Mouse (Mus musculus) heart, embryonic 14.5 days (tissue): ENCODE measurements around the gene Emg1. TPM values are rescaled to one million over a fixed set of nuclear protein-coding genes. Genes with fewer than 3 reads are reported as not detected.
"Not testable (repeated sequence)": the region's sequence is repeated elsewhere in the genome, so short reads cannot be mapped to it uniquely, and the experiment has no call there.

Source experiments
- ATAC-seq: fragments of 200-750 bp; cut with Nextera tagmentation; 2 replicates; pipeline ENCODE4 v1.8.0; 2017; ENCODE audit warnings: low read depth, moderate TSS enrichment; ENCODE audit not compliant: insufficient number of reproducible peaks, insufficient read depth, low FRiP score
- H3K27ac ChIP-seq, 2 experiments: fragments of 200-500 bp in 1 of 2; fragments of 300-500 bp in 1 of 2; sonication (generic) in 1 of 2; replicated peaks in 1 of 2; 2 replicates each; pipeline ENCODE4 v1.5.1; 2012 to 2014; ENCODE audit warnings: low read depth in 2 of 2, low read length in 2 of 2, control low read depth in 1 of 2, mild to moderate bottlenecking in 1 of 2, mixed read lengths in 1 of 2; ENCODE audit not compliant: control insufficient read depth in 1 of 2, insufficient read depth in 1 of 2
- H3K27me3 ChIP-seq: fragments of 300-500 bp; sonication (generic); 2 replicates; pipeline ENCODE4 v1.6.1; 2014; ENCODE audit warnings: mild to moderate bottlenecking, low read length, control low read depth; ENCODE audit not compliant: control insufficient read depth, insufficient read depth
- H3K36me3 ChIP-seq: fragments of 300-500 bp; sonication (generic); 2 replicates; pipeline ENCODE4 v1.6.1; 2014; ENCODE audit warnings: mild to moderate bottlenecking, control low read depth, low read length, mixed read lengths; ENCODE audit not compliant: control insufficient read depth, insufficient read depth
- H3K4me1 ChIP-seq, 2 experiments: fragments of 200-500 bp in 1 of 2; fragments of 300-500 bp in 1 of 2; sonication (generic) in 1 of 2; 2 replicates each; pipeline ENCODE4 v1.6.1; 2012 to 2014; ENCODE audit warnings: low read length in 2 of 2, control low read depth in 1 of 2, mixed read lengths in 1 of 2; ENCODE audit not compliant: control insufficient read depth in 2 of 2, insufficient read depth in 2 of 2
- H3K4me2 ChIP-seq: fragments of 300-500 bp; sonication (generic); 2 replicates; pipeline ENCODE4 v1.6.1; 2014; ENCODE audit warnings: mild to moderate bottlenecking, low read length
- H3K4me3 ChIP-seq, 2 experiments: fragments of 200-500 bp in 1 of 2; fragments of 300-500 bp in 1 of 2; sonication (generic) in 1 of 2; 2 replicates each; pipeline ENCODE4 v1.5.1; 2012 to 2014; ENCODE audit warnings: low read length in 2 of 2, mild to moderate bottlenecking in 2 of 2, control low read depth in 1 of 2, low read depth in 1 of 2, moderate library complexity in 1 of 2; ENCODE audit not compliant: control insufficient read depth in 1 of 2, insufficient read depth in 1 of 2
- H3K9ac ChIP-seq: fragments of 300-500 bp; sonication (generic); 2 replicates; pipeline ENCODE4 v1.6.1; 2014; ENCODE audit warnings: mild to moderate bottlenecking, low read length
- H3K9me3 ChIP-seq: fragments of 300-500 bp; sonication (generic); 2 replicates; pipeline ENCODE4 v1.6.1; 2016; ENCODE audit warnings: low read length, control low read depth; ENCODE audit not compliant: control insufficient read depth
- WGBS: fragments of 180-500 bp; shearing (Covaris S2); extraction: QIAGEN DNeasy Blood & Tissue Kit; methylation state at CpG from one replicate; pipeline ENCODE4 v1.1.7; 2014; 5-methylcytosine and 5-hydroxymethylcytosine counted together
- polyA plus RNA-seq: library from polyadenylated mRNA; unstranded; fragments of >200 nt; fragmentation: Nextera tagmentation; extraction: Ambion mirVana; gene quantifications from 2 replicates; pipeline ENCODE4 v1.2.1, GENCODE M21; 2014

Gene Emg1
- polyA plus RNA-seq, 1 experiment from 2014 or later: 117 TPM

DNA sequence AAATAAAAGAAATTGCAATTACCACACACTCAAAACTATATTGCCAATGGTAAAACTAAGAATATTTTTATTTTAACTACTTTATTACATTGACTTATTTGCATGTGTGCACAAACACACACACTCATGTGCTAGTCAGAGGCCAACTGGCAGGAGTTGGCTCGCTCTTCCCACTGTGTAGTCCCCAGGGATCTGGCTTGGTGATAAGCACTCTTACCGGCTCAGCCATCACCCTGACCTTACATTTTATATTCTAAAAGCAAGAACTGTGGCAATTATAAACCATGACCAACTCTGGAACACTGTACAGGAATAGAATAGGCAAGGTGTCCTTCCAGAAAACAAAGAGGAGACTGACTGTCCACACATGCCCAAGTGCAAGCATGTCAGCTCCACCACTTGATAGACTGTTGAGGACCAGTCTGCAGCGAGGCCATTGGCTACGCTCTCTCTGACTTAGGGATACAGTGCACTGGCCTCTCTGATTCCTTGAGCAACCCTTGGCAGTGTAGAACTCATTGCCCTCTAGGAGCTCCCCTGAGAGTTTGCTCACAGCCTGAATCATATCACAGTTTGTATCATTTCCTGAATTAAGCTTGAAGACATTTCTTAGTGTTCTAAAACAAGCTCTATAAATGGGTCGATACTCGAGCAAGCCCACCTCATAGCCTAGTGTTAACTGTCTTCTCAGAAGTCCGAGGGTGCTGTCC, 15.4 kb downstream of the Emg1 start:
- ATAC-seq: no peak
- Histone ChIP-seq H3K4me1 (peaks cover 14 to 20% of the 10 kb centered on the region in 2 experiments), H3K4me3 (no peak overlapping the region), H3K9ac (no peak overlapping the region), H3K27me3 (no peaks in the 10 kb centered on the region), H3K36me3 (peaks cover 30% of the 10 kb centered on the region), H3K27ac (no peak overlapping the region), H3K9me3 (no peaks in the 10 kb centered on the region), H3K4me2 (no peak overlapping the region)
- 83% methylated on average over 7 of the region's 7 CpGs for WGBS

GRCm38 (mm10) chr6:124694166-124694955, 17.6 kb downstream of the Emg1 start:
- peaks cover 12 to 20% of the 10 kb centered on the region in 2 experiments for H3K4me1 ChIP-seq
- H3K4me3 ChIP-seq: no peak overlapping the region
- no peak overlapping the region for H3K9ac ChIP-seq
- peaks cover 14% of the 10 kb centered on the region for H3K36me3 ChIP-seq
- H3K9me3 ChIP-seq: no peaks in the 10 kb centered on the region
- H3K27ac ChIP-seq: peak overlapping the region; percentile 35 to 47; a peak in 2 of 4 replicates
- H3K4me2 ChIP-seq: no peak overlapping the region
- peak; percentile 19; the same call in 1 of the 2 replicates for ATAC-seq
- H3K27me3 ChIP-seq: no peaks in the 10 kb centered on the region
- 72% methylated on average over 15 of the region's 15 CpGs for WGBS

DNA sequence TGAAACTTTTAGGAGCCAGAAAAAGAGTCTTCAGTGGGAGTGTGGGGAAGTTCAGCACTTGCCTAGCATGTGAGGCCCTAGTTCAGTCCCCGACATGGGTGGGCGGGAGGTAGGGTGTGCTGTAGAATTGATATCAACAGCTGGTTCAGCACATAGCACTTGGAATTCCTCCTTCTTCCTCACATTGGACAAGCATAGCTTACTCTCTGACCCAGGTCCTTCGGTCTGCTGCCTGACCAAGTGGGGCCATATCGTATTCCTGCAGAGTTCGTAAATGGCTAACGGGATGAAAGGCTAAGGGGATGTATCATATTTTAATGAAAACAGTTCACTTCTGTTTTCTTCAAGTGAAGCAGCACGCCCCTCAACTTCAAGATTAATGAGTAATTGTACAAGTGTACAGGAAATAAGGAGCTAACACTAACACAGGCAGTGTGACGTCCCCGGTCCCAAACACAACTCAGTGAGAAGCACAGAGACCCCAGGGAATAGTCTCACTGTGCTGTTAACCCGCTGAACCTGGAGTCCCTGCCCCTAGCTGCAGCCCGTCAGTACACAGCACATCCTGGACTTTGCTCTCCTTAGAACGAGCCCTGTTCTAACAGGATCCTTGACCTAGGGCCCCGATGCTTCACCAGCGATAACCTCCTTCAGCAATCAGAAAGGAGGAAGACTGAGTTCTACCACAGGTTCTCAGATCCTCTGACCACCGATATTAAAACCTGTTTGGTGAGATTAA, 18.6 kb downstream of the Emg1 start:
- Histone ChIP-seq H3K27ac (peak overlapping the region in 1 of 2 experiments; percentile 47; a peak in 2 of 4 replicates), H3K9ac (no peak overlapping the region), H3K27me3 (no peaks in the 10 kb centered on the region), H3K4me2 (no peak overlapping the region), H3K9me3 (no peaks in the 10 kb centered on the region), H3K4me1 (peaks cover 12 to 20% of the 10 kb centered on the region in 2 experiments), H3K36me3 (peaks cover 6% of the 10 kb centered on the region; the same call in 1 of the 2 replicates), H3K4me3 (no peak overlapping the region)
- WGBS: 70% methylated on average over 15 of the region's 15 CpGs
- no peak for ATAC-seq

DNA sequence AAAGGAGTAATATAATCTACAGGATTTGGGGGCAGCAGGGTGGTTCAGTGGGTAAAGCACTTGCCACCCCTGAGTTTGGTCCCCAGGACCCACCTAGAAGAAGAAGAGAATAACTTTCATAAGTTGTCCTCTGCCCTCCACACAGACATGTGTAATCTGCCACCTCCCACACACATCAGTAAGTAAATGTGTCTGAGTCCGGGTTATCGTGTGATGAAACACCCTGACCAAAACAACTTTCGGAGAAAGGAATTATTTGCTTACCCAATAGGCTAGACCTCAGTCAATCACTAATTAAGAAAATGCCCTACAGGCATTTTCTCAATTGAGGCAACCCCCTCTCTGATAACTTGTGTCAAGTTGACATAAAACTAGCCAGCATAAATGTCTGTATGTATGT, 21.5 kb downstream of the Emg1 start:
- WGBS: 88% methylated on average over 3 of the region's 3 CpGs
- ATAC-seq: no peak
- no peaks in the 10 kb centered on the region for H3K36me3 ChIP-seq
- no peak overlapping the region for H3K4me3 ChIP-seq
- H3K9ac ChIP-seq: no peak overlapping the region
- no peak overlapping the region for H3K4me2 ChIP-seq
- H3K9me3 ChIP-seq: no peaks in the 10 kb centered on the region
- no peaks in the 10 kb centered on the region for H3K27me3 ChIP-seq
- H3K4me1 ChIP-seq: peaks cover 12 to 27% of the 10 kb centered on the region in 2 experiments
- H3K27ac ChIP-seq: no peak overlapping the region

GRCm38 (mm10) chr6:124689011-124689410, 23.0 kb downstream of the Emg1 start:
- no peaks in the 10 kb centered on the region for H3K36me3 ChIP-seq
- 90% methylated on average over 3 of the region's 3 CpGs for whole genome bisulfite sequencing
- H3K9ac ChIP-seq: no peak overlapping the region
- no peak for ATAC-seq
- H3K4me1 ChIP-seq: peaks cover 4 to 18% of the 10 kb centered on the region in 2 experiments
- no peak overlapping the region for H3K4me3 ChIP-seq
- H3K9me3 ChIP-seq: no peaks in the 10 kb centered on the region
- no peak overlapping the region for H3K4me2 ChIP-seq
- H3K27me3 ChIP-seq: no peaks in the 10 kb centered on the region
- no peak overlapping the region for H3K27ac ChIP-seq

GRCm38 (mm10) chr6:124688151-124688758, 23.7 kb downstream of the Emg1 start:
- Histone ChIP-seq H3K4me1 (peaks cover 3 to 19% of the 10 kb centered on the region in 2 experiments; a peak in 3 of 4 replicates), H3K9ac (no peak overlapping the region), H3K4me3 (no peak overlapping the region), H3K36me3 (no peaks in the 10 kb centered on the region), H3K27ac (no peak overlapping the region), H3K4me2 (no peak overlapping the region), H3K9me3 (no peaks in the 10 kb centered on the region), H3K27me3 (no peaks in the 10 kb centered on the region)
- WGBS: 77% methylated on average over 8 of the region's 8 CpGs
- ATAC-seq: no peak; the same call in 1 of the 2 replicates

DNA sequence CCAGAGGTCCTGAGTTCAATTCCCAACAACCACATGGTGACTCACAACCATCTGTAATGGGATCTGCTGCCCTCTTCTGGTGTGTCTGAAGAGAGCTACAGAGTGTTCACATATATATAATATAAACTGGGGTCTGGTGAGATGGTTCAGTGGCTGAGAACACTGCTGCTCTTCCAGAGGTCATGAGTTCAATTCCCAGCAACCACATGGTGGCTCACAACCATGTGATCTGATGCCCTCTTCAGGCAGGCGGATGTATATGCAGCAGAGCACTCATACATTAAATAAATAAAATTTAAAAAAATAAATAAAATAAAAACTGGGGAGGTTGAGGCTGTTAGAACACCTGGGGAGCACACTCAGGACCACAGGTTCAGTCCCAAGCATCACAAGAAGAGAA, 25.3 kb downstream of the Emg1 start:
- not testable (repeated sequence) for ATAC-seq, H3K9ac ChIP-seq, H3K4me3 ChIP-seq, H3K36me3 ChIP-seq, H3K4me2 ChIP-seq, H3K27ac ChIP-seq, H3K27me3 ChIP-seq, H3K9me3 ChIP-seq
- WGBS: 77% methylated on average over 1 of the region's 1 CpGs
- peaks cover 3 to 19% of the 10 kb centered on the region in 2 experiments; a peak in 3 of 4 replicates for H3K4me1 ChIP-seq
